ENCODE assay signal across 10 mouse cellular contexts in genomic region chr1:106389673-106390072, GRCm38 (mm10).
A peak's percentile ranks its signal among the peaks of the same experiment; 100 is the strongest.
DNase-seq lines count a peak whose midpoint lies in the region; ATAC-seq and TF ChIP-seq lines count a peak whose summit lies in the region.
"Had no signal": no experiment of that assay in that cellular context is flagged by ENCODE, and none has a peak within 500 bp of the region (broad histone marks: within the 10 kb centered on the region; RNA-seq: fewer than 3 reads in every experiment).

No protein-coding gene starts in this region.

- ATAC-seq in midbrain, embryonic 12.5 days (ENCODE audit: low FRiP score, low read depth), result peak; percentile 59
- no peak for ATAC-seq in stomach, postnatal 0 days (ENCODE audit: low FRiP score, low TSS enrichment)

- no peaks in the 10 kb centered on the region for H3K27me3 ChIP-seq in midbrain, embryonic 12.5 days
- no peaks in the 10 kb centered on the region for H3K27me3 ChIP-seq in stomach, postnatal 0 days (ENCODE audit: control insufficient read depth, insufficient read depth, low read length)
- H3K27me3 ChIP-seq: embryonic facial prominence, embryonic 12.5 days; limb, embryonic 15.5 days had no signal

- H3K36me3 ChIP-seq in midbrain, embryonic 12.5 days, result peaks cover 34% of the 10 kb centered on the region
- H3K36me3 ChIP-seq in stomach, postnatal 0 days (ENCODE audit: control insufficient read depth, insufficient read depth, low read length), result peaks cover 3% of the 10 kb centered on the region; the same call in 1 of the 2 replicates

- H3K27ac ChIP-seq in left cerebral cortex, adult 2 months, result no peak overlapping the region
- no peak overlapping the region for H3K27ac ChIP-seq in cortical plate, adult 2 months (ENCODE audit: insufficient read depth, low read length)
- no peak overlapping the region for H3K27ac ChIP-seq in midbrain, embryonic 12.5 days (replicated peaks)
- no peak overlapping the region for H3K27ac ChIP-seq in stomach, postnatal 0 days (replicated peaks)
- H3K27ac ChIP-seq: embryonic facial prominence, embryonic 12.5 days; limb, embryonic 15.5 days had no signal

- H3K9me3 ChIP-seq in midbrain, embryonic 12.5 days, result no peaks in the 10 kb centered on the region
- no peaks in the 10 kb centered on the region for H3K9me3 ChIP-seq in stomach, postnatal 0 days (ENCODE audit: control insufficient read depth, low read length)
- H3K9me3 ChIP-seq: embryonic facial prominence, embryonic 12.5 days; limb, embryonic 15.5 days had no signal

- no peak overlapping the region for H3K4me2 ChIP-seq in midbrain, embryonic 12.5 days (replicated peaks)
- no peak overlapping the region for H3K4me2 ChIP-seq in stomach, postnatal 0 days (replicated peaks; ENCODE audit: low read depth)
- H3K4me2 ChIP-seq: embryonic facial prominence, embryonic 12.5 days; limb, embryonic 15.5 days had no signal

- intact Hi-C loops in left cerebral cortex, adult 2 months (cut with DNase I), result loop anchor here (10.0 kb wide), 1 partner anchor 495 kb away; no protein-coding TSS in a partner anchor

- TF ChIP-seq POLR2A in cortical plate, adult 2 months (IDR thresholded peaks at IDR 0.05; ENCODE audit: extremely low read depth, insufficient read depth, low read length), result no peak

- H3K4me3 ChIP-seq in left cerebral cortex, adult 2 months, result no peak overlapping the region
- H3K4me3 ChIP-seq in cortical plate, adult 2 months (ENCODE audit: insufficient read depth, low read length), result no peak overlapping the region
- no peak overlapping the region for H3K4me3 ChIP-seq in midbrain, embryonic 12.5 days
- H3K4me3 ChIP-seq in stomach, postnatal 0 days (ENCODE audit: low read depth, low read length), result no peak overlapping the region
- H3K4me3 ChIP-seq: embryonic facial prominence, embryonic 12.5 days; limb, embryonic 15.5 days had no signal

- no peak overlapping the region for H3K9ac ChIP-seq in midbrain, embryonic 12.5 days (replicated peaks)
- H3K9ac ChIP-seq in stomach, postnatal 0 days (ENCODE audit: low read length), result no peak overlapping the region
- H3K9ac ChIP-seq: embryonic facial prominence, embryonic 12.5 days; limb, embryonic 15.5 days had no signal

- DNase-seq in left cerebral cortex, adult 2 months (ENCODE audit: extremely low spot score in 1 of 2, low spot score in 2 of 2), result no peak
- no peak for DNase-seq in left cerebral cortex, adult 8-10 months (ENCODE audit: low spot score in 2 of 2)
- DNase-seq in ZHBTc4 (ENCODE audit: low read depth, low spot score), result peak; percentile 67
- peak; percentile 40 for DNase-seq in heart, adult 8-10 months (ENCODE audit: low spot score)
- DNase-seq in kidney, postnatal 10 days, result peak; percentile 83
- peak; percentile 74 for DNase-seq in stomach, postnatal 0 days (ENCODE audit: low spot score)

- TF ChIP-seq CTCF in left cerebral cortex, adult 2 months (IDR thresholded peaks at IDR 0.05), result peak; percentile 61
- peak; percentile 64 for TF ChIP-seq CTCF in cortical plate, adult 2 months (IDR thresholded peaks at IDR 0.05; ENCODE audit: extremely low read depth, insufficient read depth, low read length)
- TF ChIP-seq CTCF in stomach, postnatal 0 days (IDR thresholded peaks at IDR 0.05; ENCODE audit: low read depth), result peak; percentile 87

- TF ChIP-seq EP300 in stomach, postnatal 0 days (optimal IDR thresholded peaks at IDR 0.05), result no peak

- H3K4me1 ChIP-seq in cortical plate, adult 2 months (ENCODE audit: control insufficient read depth, insufficient read depth, low read length), result no peaks in the 10 kb centered on the region
- H3K4me1 ChIP-seq in midbrain, embryonic 12.5 days, result no peaks in the 10 kb centered on the region
- H3K4me1 ChIP-seq in stomach, postnatal 0 days (replicated peaks; ENCODE audit: control insufficient read depth, insufficient read depth), result no peaks in the 10 kb centered on the region
- H3K4me1 ChIP-seq: embryonic facial prominence, embryonic 12.5 days; limb, embryonic 15.5 days had no signal

- 20% methylated on average over 5 of the region's 5 CpGs for WGBS in midbrain, embryonic 12.5 days
- WGBS in stomach, postnatal 0 days, result 14% methylated on average over 5 of the region's 5 CpGs

Comparison
In these comparisons a context has a peak if more than half of its experiments do, and no peak if none do; other contexts are left out.
1. DNase-seq: peak in ZHBTc4 (single experiment), heart, adult 8-10 months (single experiment), kidney, postnatal 10 days (single experiment) and stomach, postnatal 0 days (single experiment); none in left cerebral cortex, adult 2 months (0 of 2) and left cerebral cortex, adult 8-10 months (0 of 2).
2. Peak in every context shown above with its lines, with median percentiles within 50 percentile points of each other: CTCF ChIP-seq.